Mouse (Mus musculus) heart, adult 2 months (tissue): ENCODE data around the gene Rabl3.

Source experiments
- CTCF ChIP-seq: fragments of 200-600 bp; IDR thresholded peaks from 2 replicates; pipeline ENCODE4 v1.8.1; 2022; ENCODE audit warnings: antibody characterized with exemption, mild to moderate bottlenecking, moderate library complexity
- EP300 ChIP-seq: fragments of 200-500 bp; IDR thresholded peaks from 2 replicates; pipeline ENCODE4 v1.6.1; 2011; ENCODE audit warnings: low read depth, low read length, control low read depth; ENCODE audit not compliant: insufficient read depth
- POLR2A ChIP-seq: fragments of 200-500 bp; IDR thresholded peaks from 2 replicates; pipeline ENCODE4 v1.6.1; 2011; ENCODE audit warnings: mild to moderate bottlenecking, low read depth, low read length, control low read depth; ENCODE audit not compliant: insufficient read depth

DNA sequence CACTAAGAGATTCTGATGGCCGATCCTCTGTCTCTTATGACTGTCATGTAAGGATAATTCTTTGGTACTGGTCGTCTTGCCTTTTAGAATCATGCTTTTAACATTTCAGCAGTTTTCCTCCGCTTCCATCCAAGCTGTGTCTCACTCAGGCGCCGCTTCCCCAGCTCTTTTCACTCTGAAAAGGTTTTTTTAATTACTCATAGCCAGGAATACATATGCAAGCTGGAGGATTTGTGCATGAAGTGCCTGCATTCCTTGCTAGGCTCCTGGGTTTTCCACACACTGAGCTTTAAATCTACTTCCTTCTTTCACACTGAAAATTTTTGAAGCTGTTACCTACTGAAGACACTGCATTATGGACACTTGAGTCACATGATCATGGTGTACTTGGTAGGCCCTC is 23.3 kb downstream of the Rabl3 start:
- TF ChIP-seq EP300 (no peak), CTCF (no peak), POLR2A (no peak)
